Mouse (Mus musculus) midbrain, embryonic 14.5 days (tissue): ENCODE measurements around the gene Slc39a3. TPM values are rescaled to one million over a fixed set of nuclear protein-coding genes. Genes with fewer than 3 reads are reported as not detected.
A peak's percentile ranks its signal among the peaks of the same experiment; 100 is the strongest.

Experiments
- ATAC-seq: fragments of 200-750 bp; cut with Nextera tagmentation; 2 replicates; pipeline ENCODE4 v1.8.0; 2017; ENCODE audit warnings: moderate number of reproducible peaks, moderate library complexity; ENCODE audit not compliant: low FRiP score, low TSS enrichment
- DNase-seq: peaks from one replicate; pipeline ENCODE4 v3.0.0-alpha.2; 2015
- H3K27ac ChIP-seq: fragments of 300-500 bp; sonication (generic); replicated peaks from 2 replicates; pipeline ENCODE4 v1.5.1; 2014; ENCODE audit warnings: mild to moderate bottlenecking, low read depth, low read length, moderate library complexity
- H3K27me3 ChIP-seq: fragments of 300-500 bp; sonication (generic); 2 replicates; pipeline ENCODE4 v1.6.1; 2014; ENCODE audit warnings: low read length, control low read depth, mixed read lengths; ENCODE audit not compliant: control insufficient read depth, insufficient read depth
- H3K36me3 ChIP-seq: fragments of 300-500 bp; sonication (generic); 2 replicates; pipeline ENCODE4 v1.6.1; 2014; ENCODE audit warnings: low read length, control low read depth; ENCODE audit not compliant: control insufficient read depth, insufficient read depth
- H3K4me1 ChIP-seq: fragments of 300-500 bp; sonication (generic); 2 replicates; pipeline ENCODE4 v1.6.1; 2014; ENCODE audit warnings: mild to moderate bottlenecking, antibody characterized with exemption, low read length, control low read depth; ENCODE audit not compliant: control insufficient read depth, insufficient read depth
- H3K4me2 ChIP-seq: fragments of 300-500 bp; sonication (generic); 2 replicates; pipeline ENCODE4 v1.6.1; 2014; ENCODE audit warnings: mild to moderate bottlenecking, low read length, moderate library complexity
- H3K4me3 ChIP-seq: fragments of 300-500 bp; sonication (generic); replicated peaks from 2 replicates; pipeline ENCODE4 v1.5.1; 2014; ENCODE audit warnings: low read depth, low read length
- H3K9ac ChIP-seq: fragments of 300-500 bp; sonication (generic); replicated peaks from 2 replicates; pipeline ENCODE4 v1.6.1; 2014; ENCODE audit warnings: mild to moderate bottlenecking, low read length, moderate library complexity
- H3K9me3 ChIP-seq: fragments of 300-500 bp; sonication (generic); 2 replicates; pipeline ENCODE4 v1.6.1; 2016; ENCODE audit warnings: low read length, control low read depth, mixed read lengths; ENCODE audit not compliant: control insufficient read depth
- WGBS: fragments of 180-500 bp; shearing (Covaris S2); extraction: QIAGEN DNeasy Blood & Tissue Kit; methylation state at CpG from one replicate; pipeline ENCODE4 v1.1.7; 2014; 5-methylcytosine and 5-hydroxymethylcytosine counted together
- polyA plus RNA-seq: library from polyadenylated mRNA; unstranded; fragments of >200 nt; fragmentation: Nextera tagmentation; extraction: Ambion mirVana; gene quantifications from 2 replicates; pipeline ENCODE4 v1.2.1, GENCODE M21; 2014

The Slc39a3 gene
- polyA plus RNA-seq, 1 experiment from 2014 or later = 34.9 TPM

DNA sequence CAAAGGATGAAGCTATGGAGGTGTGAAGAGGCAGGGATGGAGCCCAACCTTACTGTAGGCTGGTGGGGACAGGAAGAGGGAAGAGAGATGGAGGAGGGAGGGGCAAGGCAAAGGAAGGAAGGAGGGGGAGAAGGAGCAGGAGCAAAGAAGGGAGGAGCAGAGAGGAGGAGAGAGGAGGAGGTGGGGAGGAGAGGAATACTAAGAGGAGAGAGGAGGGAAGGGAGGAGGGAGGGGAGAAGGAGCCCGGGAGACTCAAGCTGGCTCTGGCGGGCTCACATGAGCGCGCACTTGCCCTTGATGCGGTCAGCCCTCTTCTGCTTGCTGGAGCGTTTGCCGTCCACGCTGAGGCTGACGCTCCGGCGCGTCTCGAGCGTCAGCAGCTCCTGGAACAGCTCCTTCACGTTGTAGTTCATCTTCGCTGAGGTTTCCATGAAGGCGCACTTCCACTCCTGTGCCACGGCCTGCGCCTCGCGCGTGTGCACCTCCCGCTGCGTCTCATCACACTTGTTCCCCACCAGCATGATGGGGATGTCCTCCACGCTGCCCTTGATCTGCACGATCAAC, 15.6 kb downstream of the Slc39a3 start:
- Histone ChIP-seq H3K27ac (no peak overlapping the region), H3K36me3 (peaks cover 12% of the 10 kb centered on the region; the same call in 1 of the 2 replicates), H3K4me2 (peak overlapping the region; percentile 12; the same call in 1 of the 2 replicates), H3K27me3 (0 out of 2 replicates have a peak, but pooled peaks cover 2% of the 10 kb centered on the region), H3K4me3 (0 out of 2 replicates have a peak overlapping the region, but pooled peaks have one; percentile 3), H3K9me3 (no peaks in the 10 kb centered on the region), H3K4me1 (peaks cover 14% of the 10 kb centered on the region), H3K9ac (no peak overlapping the region)
- DNase-seq (no peak), ATAC-seq (no peak)
- 14% methylated on average over 26 of the region's 26 CpGs for WGBS

DNA sequence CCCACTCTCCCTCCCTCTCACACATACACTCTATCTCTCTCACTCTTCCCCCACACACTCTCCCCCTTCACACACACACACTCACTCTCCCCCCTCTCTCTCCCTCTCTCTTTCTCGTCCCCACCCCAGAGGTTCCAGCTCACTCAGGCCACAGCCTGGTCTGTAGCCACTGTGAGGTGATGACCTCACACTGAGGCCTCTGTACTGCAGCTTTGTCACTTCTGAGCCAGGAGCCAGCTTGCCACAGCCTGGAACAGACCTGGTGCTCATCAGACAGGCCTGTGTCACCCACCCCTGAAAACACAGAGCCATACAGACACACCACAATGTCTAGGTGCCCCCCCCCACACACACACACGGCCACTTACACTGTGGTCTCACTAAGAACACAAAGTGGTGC, 17.0 kb downstream of the Slc39a3 start:
- Histone ChIP-seq H3K36me3 (peaks cover 12% of the 10 kb centered on the region; the same call in 1 of the 2 replicates), H3K4me1 (peaks cover 12% of the 10 kb centered on the region), H3K27me3 (0 out of 2 replicates have a peak, but pooled peaks cover 2% of the 10 kb centered on the region), H3K4me3 (no peak overlapping the region), H3K4me2 (no peak overlapping the region), H3K9me3 (no peaks in the 10 kb centered on the region), H3K9ac (no peak overlapping the region), H3K27ac (no peak overlapping the region)
- WGBS = 61% methylated on average over 2 of the region's 2 CpGs
- DNase-seq (no peak), ATAC-seq (no peak)

DNA sequence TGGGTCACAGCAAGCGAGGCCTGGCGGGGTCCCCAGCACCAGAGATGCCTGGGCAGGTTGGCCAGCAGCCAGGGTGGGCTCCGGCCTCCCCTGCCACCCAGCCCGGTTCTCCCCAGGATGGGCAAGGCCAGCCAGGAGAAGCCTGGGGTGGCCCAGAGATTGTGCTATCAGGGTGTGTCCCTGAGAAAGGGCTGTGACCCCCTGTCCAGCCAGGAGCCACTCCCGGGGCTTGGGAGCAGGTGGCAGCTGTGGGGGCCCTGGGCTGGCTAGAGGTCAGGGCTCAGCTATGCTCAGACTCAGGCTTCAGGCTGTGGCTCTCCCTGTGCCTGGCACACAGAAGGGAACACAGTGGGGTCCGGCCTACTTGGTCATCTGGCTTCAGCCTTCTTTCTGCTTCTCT, 17.5 kb downstream of the Slc39a3 start:
- no peak for ATAC-seq
- Histone ChIP-seq H3K4me1 (peaks cover 9% of the 10 kb centered on the region), H3K4me2 (no peak overlapping the region), H3K36me3 (peaks cover 12% of the 10 kb centered on the region; the same call in 1 of the 2 replicates), H3K4me3 (no peak overlapping the region), H3K9me3 (no peaks in the 10 kb centered on the region), H3K27ac (no peak overlapping the region), H3K27me3 (0 out of 2 replicates have a peak, but pooled peaks cover under 1% of the 10 kb centered on the region), H3K9ac (0 out of 2 replicates have a peak overlapping the region, but pooled peaks have one; percentile 12)
- WGBS = 75% methylated on average over 6 of the region's 6 CpGs
- no peak for DNase-seq

DNA sequence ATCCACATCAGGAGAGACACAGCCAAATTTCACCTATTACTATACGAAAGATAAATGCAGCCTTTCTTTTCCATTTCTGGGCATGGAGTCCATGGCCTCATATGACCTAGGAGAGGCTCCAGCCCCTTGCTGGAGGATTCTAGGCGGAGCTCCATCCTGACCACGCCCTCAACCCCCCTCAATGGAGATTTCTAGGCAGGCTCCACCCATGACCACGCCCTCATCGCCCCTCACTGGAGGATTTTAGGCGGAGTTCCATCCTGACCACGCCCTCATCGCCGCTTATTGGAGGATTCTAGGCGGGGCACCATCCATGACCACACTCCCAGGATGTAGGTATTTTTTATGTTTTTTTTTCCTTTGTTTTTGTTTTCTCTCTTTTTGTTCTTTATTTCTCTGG, 18.9 kb downstream of the Slc39a3 start:
- Histone ChIP-seq H3K4me3 (no peak overlapping the region), H3K27me3 (no peaks in the 10 kb centered on the region), H3K36me3 (peaks cover 12% of the 10 kb centered on the region; the same call in 1 of the 2 replicates), H3K4me1 (peaks cover 11% of the 10 kb centered on the region; the same call in 1 of the 2 replicates), H3K27ac (no peak overlapping the region), H3K9me3 (no peaks in the 10 kb centered on the region), H3K9ac (no peak overlapping the region), H3K4me2 (no peak overlapping the region)
- WGBS = 45% methylated on average over 10 of the region's 10 CpGs
- peak; percentile 50 for DNase-seq
- ATAC-seq = no peak

DNA sequence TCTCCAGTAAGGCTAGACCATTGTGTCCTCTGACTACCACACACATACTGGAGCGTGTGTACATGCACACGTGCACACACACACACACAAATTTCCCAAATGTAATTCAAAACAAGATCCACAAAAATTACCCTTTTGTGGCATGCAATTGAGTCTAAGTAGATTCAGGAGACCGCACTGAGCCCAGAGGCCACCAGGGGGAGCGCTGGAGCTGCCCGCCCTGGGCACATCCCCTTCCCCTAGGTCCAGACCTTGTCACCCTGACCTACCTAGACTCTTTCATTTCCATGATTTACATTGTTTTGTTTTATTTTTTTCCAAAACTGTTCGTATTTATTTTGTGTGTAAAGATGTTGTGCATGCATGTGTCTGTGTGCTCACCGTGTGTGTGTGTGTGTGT, 20.6 kb downstream of the Slc39a3 start:
- peaks cover 11% of the 10 kb centered on the region; the same call in 1 of the 2 replicates for H3K4me1 ChIP-seq
- no peak for ATAC-seq
- H3K9me3 ChIP-seq = no peaks in the 10 kb centered on the region
- no peak overlapping the region for H3K4me3 ChIP-seq
- no peaks in the 10 kb centered on the region for H3K27me3 ChIP-seq
- H3K9ac ChIP-seq = no peak overlapping the region
- 7% methylated on average over 7 of the region's 7 CpGs for WGBS
- peaks cover 8% of the 10 kb centered on the region; the same call in 1 of the 2 replicates for H3K36me3 ChIP-seq
- DNase-seq = peak; percentile 64
- H3K27ac ChIP-seq = no peak overlapping the region
- H3K4me2 ChIP-seq = no peak overlapping the region

DNA sequence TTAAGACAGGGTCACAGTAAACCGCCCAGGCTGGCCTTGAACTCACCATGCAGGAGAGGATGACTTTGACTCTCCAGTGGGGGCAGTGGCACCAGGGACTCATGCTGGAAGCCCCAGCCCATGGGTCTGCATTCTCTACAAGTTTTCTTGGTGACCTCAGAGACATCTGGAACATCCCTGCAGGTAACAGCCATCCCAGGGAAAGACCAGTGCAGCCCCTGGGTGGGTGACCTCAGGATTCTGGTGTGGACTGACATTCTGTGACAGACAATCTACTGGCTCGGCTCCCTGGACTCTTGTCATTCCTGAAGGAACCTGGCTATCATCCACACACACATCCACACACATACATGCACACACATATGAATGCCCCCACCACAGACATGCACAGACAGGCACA, 21.6 kb downstream of the Slc39a3 start:
- H3K4me1 ChIP-seq = peaks cover 11% of the 10 kb centered on the region; the same call in 1 of the 2 replicates
- no peak overlapping the region; the same call in 1 of the 2 replicates for H3K4me2 ChIP-seq
- H3K27ac ChIP-seq = no peak overlapping the region
- no peaks in the 10 kb centered on the region for H3K27me3 ChIP-seq
- H3K9me3 ChIP-seq = no peaks in the 10 kb centered on the region
- H3K36me3 ChIP-seq = peaks cover 1% of the 10 kb centered on the region; the same call in 1 of the 2 replicates
- WGBS = 93% methylated on average over 2 of the region's 2 CpGs
- no peak overlapping the region for H3K9ac ChIP-seq
- H3K4me3 ChIP-seq = no peak overlapping the region
- ATAC-seq (no peak), DNase-seq (no peak)

DNA sequence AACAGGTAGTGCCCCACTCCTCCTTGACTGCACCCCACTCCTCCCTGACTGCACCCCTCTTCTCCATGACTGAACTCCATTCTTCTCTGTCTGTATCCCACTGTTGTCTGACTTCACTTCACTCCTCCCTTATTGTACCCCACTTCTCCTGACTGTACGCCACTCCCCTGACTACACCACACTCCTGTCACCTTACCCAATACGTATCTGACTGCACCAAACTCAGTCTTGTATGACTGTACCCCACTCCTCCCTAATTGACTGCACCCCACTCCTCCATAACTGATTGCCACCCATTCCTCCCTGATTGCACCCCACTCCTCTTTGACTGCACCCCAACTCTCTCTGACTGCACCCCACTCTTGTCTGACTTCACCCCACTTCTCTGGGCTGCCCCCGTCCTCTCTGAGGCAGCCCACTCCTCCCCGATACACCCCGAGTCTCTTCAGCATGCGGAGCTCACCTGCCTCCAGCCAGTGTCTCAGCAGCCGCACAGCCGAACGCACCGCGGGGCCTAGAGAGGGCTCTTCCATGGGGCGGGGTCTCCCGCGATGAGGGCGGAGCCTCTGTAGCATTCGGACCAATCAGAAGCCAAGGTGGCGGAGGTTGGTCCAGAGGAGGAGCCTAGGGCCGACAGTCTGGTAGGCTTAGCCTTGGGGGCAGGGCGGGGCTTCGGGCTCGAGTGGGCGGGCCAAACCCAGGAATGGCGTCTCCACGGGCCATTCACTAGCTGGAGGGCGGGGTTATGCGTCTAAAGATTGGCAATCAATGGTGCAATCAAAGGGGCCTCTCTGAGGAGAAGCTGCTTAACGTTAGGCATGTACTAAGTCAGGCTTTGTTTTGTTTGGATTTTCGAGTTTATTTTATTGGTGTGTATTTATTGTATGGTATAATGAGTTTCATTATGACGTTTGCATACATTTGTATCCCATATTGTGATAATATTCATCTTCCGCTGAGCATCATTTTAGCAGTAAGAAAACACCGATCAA, 22.5 kb downstream of the Slc39a3 start, which contains the start of gene Gng7:
Gene Gng7, minus strand, starts transcription at position 553 of the 992 bp plus-strand sequence.
- Histone ChIP-seq H3K4me3 (peak within 1 kb of the TSS; percentile 29), H3K9ac (peak within 1 kb of the TSS; percentile 21; the same call in 1 of the 2 replicates), H3K4me2 (peak within 1 kb of the TSS; percentile 51), H3K4me1 (peaks cover 11% of the 10 kb centered on the region; the same call in 1 of the 2 replicates), H3K27me3 (no peaks in the 10 kb centered on the region), H3K9me3 (no peaks in the 10 kb centered on the region), H3K27ac (no peak within 1 kb of the TSS), H3K36me3 (no peaks in the 10 kb centered on the region)
- ATAC-seq = peak; percentile 96
- peak; percentile 98 for DNase-seq
- WGBS = 10% methylated on average over 31 of the region's 31 CpGs

DNA sequence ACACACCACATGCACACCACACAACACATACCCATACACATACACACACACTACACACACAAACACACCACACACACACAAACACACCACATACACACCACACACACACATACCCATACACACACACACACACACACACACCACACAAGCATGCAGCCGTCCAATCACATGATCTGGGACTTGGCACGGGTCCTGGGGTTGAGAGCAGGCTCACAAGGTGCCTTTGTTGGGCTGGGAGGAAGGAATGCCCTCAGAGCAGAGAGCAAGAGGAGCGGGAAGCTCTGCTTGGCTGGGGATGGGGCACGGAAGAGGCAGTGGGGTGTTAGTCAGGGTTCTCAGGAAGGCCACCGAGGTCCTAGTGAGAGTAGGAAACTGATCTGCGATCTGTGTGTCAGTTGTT, 26.4 kb downstream of the Slc39a3 start:
- no peaks in the 10 kb centered on the region for H3K27me3 ChIP-seq
- H3K4me3 ChIP-seq = no peak overlapping the region
- H3K4me1 ChIP-seq = peaks cover 11% of the 10 kb centered on the region; the same call in 1 of the 2 replicates
- ATAC-seq (no peak), DNase-seq (no peak)
- H3K9me3 ChIP-seq = no peaks in the 10 kb centered on the region
- no peak overlapping the region for H3K4me2 ChIP-seq
- no peaks in the 10 kb centered on the region for H3K36me3 ChIP-seq
- H3K27ac ChIP-seq = no peak overlapping the region
- 74% methylated on average over 6 of the region's 6 CpGs for WGBS
- no peak overlapping the region for H3K9ac ChIP-seq
